Mouse (Mus musculus) thymus, postnatal 14 days (tissue): ENCODE results near the gene Vmn2r112.
"Not testable (repeated sequence)": the region's sequence is repeated elsewhere in the genome, so short reads cannot be mapped to it uniquely, and the experiment has no call there.

Source experiments
- DNase-seq: peaks from one replicate; pipeline ENCODE4 v3.0.0; 2021

Gene Vmn2r112

GRCm38 (mm10) chr17:22600651-22601050, at the start of gene Vmn2r112:
TSS of gene Vmn2r112 (plus strand) at chr17:22600951.
- DNase-seq, result not testable (repeated sequence)

GRCm38 (mm10) chr17:22573382-22573781, 27.4 kb upstream of the Vmn2r112 start, which contains the start of gene Vmn2r111:
TSS of gene Vmn2r111 (minus strand) at chr17:22573482.
- not testable (repeated sequence) for DNase-seq

- DNase-seq, result no peak
These were observed 29.9 kb downstream of the Vmn2r112 start for GRCm38 (mm10) chr17:22630646-22631045.
